Mouse (Mus musculus) activated CD4-positive, CD25-positive, alpha-beta regulatory T cell, adult 4 months (primary cell): ENCODE results near the gene Neu3. TPM values are rescaled to one million over a fixed set of nuclear protein-coding genes. Genes with fewer than 3 reads are reported as not detected.

Experiments
- ATAC-seq: one replicate; pipeline ENCODE4 v1.8.0; 2017
- polyA plus RNA-seq, 2 experiments: library from polyadenylated mRNA; unstranded; fragments of 100-300 nt; shearing (Covaris generic); gene quantifications; one replicate each; pipeline ENCODE4 v1.2.1; 2017

The Neu3 gene
- polyA plus RNA-seq, 2 experiments from 2014 or later: 24.2 to 29.1 TPM

GRCm38 (mm10) chr7:99790816-99791215 is 37.4 kb downstream of the Neu3 start:
- no peak for ATAC-seq

GRCm38 (mm10) chr7:99788563-99788962 is 39.7 kb downstream of the Neu3 start:
- ATAC-seq: no peak

GRCm38 (mm10) chr7:99787935-99788334 is 40.3 kb downstream of the Neu3 start:
- ATAC-seq: no peak

GRCm38 (mm10) chr7:99786774-99787173 is 41.4 kb downstream of the Neu3 start:
- ATAC-seq: no peak

GRCm38 (mm10) chr7:99785553-99785952 is 42.7 kb downstream of the Neu3 start:
- peak; percentile 36 for ATAC-seq

GRCm38 (mm10) chr7:99783421-99783820 is 44.8 kb downstream of the Neu3 start:
- peak; percentile 36 for ATAC-seq

- ATAC-seq: no peak
Observed at GRCm38 (mm10) chr7:99781916-99782315, 46.3 kb downstream of the Neu3 start.

GRCm38 (mm10) chr7:99781385-99781784 is 46.8 kb downstream of the Neu3 start:
- ATAC-seq: peak; percentile 63

GRCm38 (mm10) chr7:99763207-99763606 is 65.0 kb downstream of the Neu3 start, which contains the start of gene Olfr521:
TSS of gene Olfr521 (plus strand) at chr7:99763507.
- ATAC-seq: no peak

Other genes with a start within 250 kb of the Neu3 start
- gene Tpbgl, start 201.3 kb downstream of the Neu3 start, polyA plus RNA-seq: under 1 TPM in 1 of 2 experiments, not detected in 1; 0.25 TPM
- gene Slco2b1, start 117.1 kb downstream of the Neu3 start, polyA plus RNA-seq: not detected
- gene Olfr520, start 98.1 kb downstream of the Neu3 start, polyA plus RNA-seq: not detected
- not detected for gene Olfr521, start 64.9 kb downstream of the Neu3 start, polyA plus RNA-seq
- under 1 TPM; 0.32 to 0.34 TPM for gene Xrra1, start 30.7 kb upstream of the Neu3 start, polyA plus RNA-seq
- gene Spcs2, start 35.0 kb upstream of the Neu3 start, polyA plus RNA-seq: 100 to 1,000 TPM; 511 to 516 TPM
- 1 to 10 TPM; 6.0 to 6.6 TPM for gene Rnf169, start 152.0 kb upstream of the Neu3 start, polyA plus RNA-seq
- gene Chrdl2, start 177.8 kb upstream of the Neu3 start, polyA plus RNA-seq: not detected